Mouse (Mus musculus): ENCODE results near the gene Nhsl2.

Nhsl2 gene

GRCm38 (mm10) chrX:102051225-102051624 is 202.0 kb downstream of the Nhsl2 start:
- DNase-seq (ENCODE audit: inconsistent ontology term), result no peak

GRCm38 (mm10) chrX:102053371-102053770 is 204.2 kb downstream of the Nhsl2 start:
- no peak for DNase-seq (ENCODE audit: inconsistent ontology term)

- DNase-seq (ENCODE audit: inconsistent ontology term), result no peak
Measured at GRCm38 (mm10) chrX:102054009-102054408, 204.8 kb downstream of the Nhsl2 start.

- no peak for DNase-seq (ENCODE audit: inconsistent ontology term)
Measured at GRCm38 (mm10) chrX:102059437-102059836, 210.3 kb downstream of the Nhsl2 start.

- peak; percentile 54 for DNase-seq (ENCODE audit: inconsistent ontology term)
Measured at GRCm38 (mm10) chrX:102060243-102060642, 211.1 kb downstream of the Nhsl2 start.

GRCm38 (mm10) chrX:102060891-102061290 is 211.7 kb downstream of the Nhsl2 start:
- DNase-seq (ENCODE audit: inconsistent ontology term), result peak; percentile 82

GRCm38 (mm10) chrX:102064062-102064461 is 214.9 kb downstream of the Nhsl2 start:
- no peak for DNase-seq (ENCODE audit: inconsistent ontology term)

- DNase-seq (ENCODE audit: inconsistent ontology term), result no peak
Measured at GRCm38 (mm10) chrX:102065213-102065775, 216.1 kb downstream of the Nhsl2 start.

- peak; percentile 42 for DNase-seq (ENCODE audit: inconsistent ontology term)
Measured at GRCm38 (mm10) chrX:102066134-102066533, 216.9 kb downstream of the Nhsl2 start.

- no peak for DNase-seq (ENCODE audit: inconsistent ontology term)
Measured at GRCm38 (mm10) chrX:102067118-102067517, 217.9 kb downstream of the Nhsl2 start.

- DNase-seq (ENCODE audit: inconsistent ontology term), result no peak
Measured at GRCm38 (mm10) chrX:102068811-102069540, 219.8 kb downstream of the Nhsl2 start.

GRCm38 (mm10) chrX:102070591-102071471 is 221.6 kb downstream of the Nhsl2 start, which contains the start of gene Rtl5:
TSS of gene Rtl5 (minus strand) at chrX:102071304.
- DNase-seq (ENCODE audit: inconsistent ontology term), result peak; percentile 76

GRCm38 (mm10) chrX:102071517-102071916 is 222.3 kb downstream of the Nhsl2 start:
- DNase-seq (ENCODE audit: inconsistent ontology term), result no peak

- DNase-seq (ENCODE audit: inconsistent ontology term), result no peak
Measured at GRCm38 (mm10) chrX:102073605-102074325, 224.6 kb downstream of the Nhsl2 start.

- DNase-seq (ENCODE audit: inconsistent ontology term), result no peak
Measured at GRCm38 (mm10) chrX:102074435-102074834, 225.2 kb downstream of the Nhsl2 start.

- DNase-seq (ENCODE audit: inconsistent ontology term), result no peak
Measured at GRCm38 (mm10) chrX:102075158-102075557, 226.0 kb downstream of the Nhsl2 start.

- peak; percentile 89 for DNase-seq (ENCODE audit: inconsistent ontology term)
Measured at GRCm38 (mm10) chrX:102076886-102077765, 227.9 kb downstream of the Nhsl2 start.

- no peak for DNase-seq (ENCODE audit: inconsistent ontology term)
Measured at GRCm38 (mm10) chrX:102081076-102081475, 231.9 kb downstream of the Nhsl2 start.

GRCm38 (mm10) chrX:102081573-102082279 is 232.5 kb downstream of the Nhsl2 start:
- DNase-seq (ENCODE audit: inconsistent ontology term), result no peak

GRCm38 (mm10) chrX:102082340-102082739 is 233.2 kb downstream of the Nhsl2 start:
- no peak for DNase-seq (ENCODE audit: inconsistent ontology term)

All from Muller cell, postnatal 12 days (primary cell).